Comparison of ENCODE assay signal across 8 mouse cellular contexts in genomic region chr6:142387011-142387754, GRCm38 (mm10). TPM values are rescaled to one million over a fixed set of nuclear protein-coding genes. Genes with fewer than 3 reads are reported as not detected.
DNase-seq lines count a peak whose midpoint lies in the region; ATAC-seq and TF ChIP-seq lines count a peak whose summit lies in the region.

TSS of gene Recql (minus strand) at chr6:142387087.
TSS of gene Golt1b (plus strand) at chr6:142387221.

- peak; percentile 79 for DNase-seq in Patski (ENCODE audit: low read depth, low spot score)
- DNase-seq in cerebellum, postnatal 14 days: peak; percentile 98 to 99
- peak; percentile 96 to 99 for DNase-seq in frontal cortex, postnatal 14 days (ENCODE audit: low spot score in 2 of 2)
- peak; percentile 97 for DNase-seq in layer of hippocampus, postnatal 25 days (ENCODE audit: extremely low spot score in 1 of 2, low spot score in 1 of 2)
- peak; percentile 98 for DNase-seq in lung, postnatal 25 days (ENCODE audit: low spot score)
- DNase-seq in retina, embryonic 14.5 days (ENCODE audit: low spot score): peak; percentile 99
- DNase-seq in thymus, postnatal 4 days: peak; percentile 98

- peak; percentile 99 for ATAC-seq in Patski
- ATAC-seq in hindbrain, embryonic 13.5 days (ENCODE audit: low FRiP score): peak; percentile 100

- POLR2A ChIA-PET in Patski (lab: Charles Lee): interaction anchor here (0.6 kb wide), 1 partner anchor 20 kb away, joined by 3 read pairs; no protein-coding TSS in a partner anchor

- TF ChIP-seq CTCF in Patski (IDR thresholded peaks at IDR 0.05): no peak

- H3K9ac ChIP-seq in hindbrain, embryonic 13.5 days: peak within 1 kb of the TSS; percentile 88

- in situ Hi-C loops in Patski (cut with MboI; ENCODE audit: low pct_unique_long_range_greater_than_20kb): no loop called here

- no peaks in the 10 kb centered on the region for H3K27me3 ChIP-seq in Patski
- H3K27me3 ChIP-seq in hindbrain, embryonic 13.5 days: no peaks in the 10 kb centered on the region

- H3K4me3 ChIP-seq in hindbrain, embryonic 13.5 days: peak within 1 kb of the TSS; percentile 99

- WGBS in hindbrain, embryonic 13.5 days: under 1% methylated on average over 80 of the region's 87 CpGs

- H3K9me3 ChIP-seq in hindbrain, embryonic 13.5 days: no peaks in the 10 kb centered on the region

- peaks cover 26% of the 10 kb centered on the region for H3K4me1 ChIP-seq in hindbrain, embryonic 13.5 days (replicated peaks)

- no peaks in the 10 kb centered on the region; the same call in 1 of the 2 replicates for H3K36me3 ChIP-seq in hindbrain, embryonic 13.5 days

- H3K27ac ChIP-seq in hindbrain, embryonic 13.5 days: 0 out of 2 replicates have a peak within 1 kb of the TSS, but pooled peaks have one; percentile 15

- CTCF ChIA-PET in Patski (lab: Charles Lee): no interaction called here

- peak within 1 kb of the TSS; percentile 79 for H3K4me2 ChIP-seq in hindbrain, embryonic 13.5 days

RNA-seq across cellular contexts. Expression of gene Recql, which starts in this region (rescaled TPM):
- 16.1 TPM for polyA plus RNA-seq in Patski (2021)
- 28.1 and 29.3 TPM in 2 replicates for polyA plus RNA-seq in hindbrain, embryonic 13.5 days (2015; fragmentation: Nextera tagmentation; extraction: Ambion mirVana)
- total RNA-seq in layer of hippocampus, postnatal 25 days (2021): 10 to 100 TPM; 19.9 to 27.6 TPM

RNA-seq across cellular contexts. Expression of gene Golt1b, which starts in this region (rescaled TPM):
- 44.6 TPM for polyA plus RNA-seq in Patski (2021)
- polyA plus RNA-seq in hindbrain, embryonic 13.5 days (2015; fragmentation: Nextera tagmentation; extraction: Ambion mirVana): 83.2 and 88.5 TPM in 2 replicates
- total RNA-seq in layer of hippocampus, postnatal 25 days (2021): 10 to 100 TPM; 29.4 to 31.6 TPM

Comparison
In these comparisons a context has a peak if more than half of its experiments do, and no peak if none do; other contexts are left out.
1. Peak in every context shown above with its lines: DNase-seq, ATAC-seq, H3K4me3 ChIP-seq and H3K27ac ChIP-seq.